Mouse (Mus musculus) cerebellum, adult 11-12 months (tissue): ENCODE data around the gene Ubqln4.

Source experiments
- DNase-seq: peaks from one replicate; pipeline ENCODE4 v3.0.0; 2022

Ubqln4 gene

DNA sequence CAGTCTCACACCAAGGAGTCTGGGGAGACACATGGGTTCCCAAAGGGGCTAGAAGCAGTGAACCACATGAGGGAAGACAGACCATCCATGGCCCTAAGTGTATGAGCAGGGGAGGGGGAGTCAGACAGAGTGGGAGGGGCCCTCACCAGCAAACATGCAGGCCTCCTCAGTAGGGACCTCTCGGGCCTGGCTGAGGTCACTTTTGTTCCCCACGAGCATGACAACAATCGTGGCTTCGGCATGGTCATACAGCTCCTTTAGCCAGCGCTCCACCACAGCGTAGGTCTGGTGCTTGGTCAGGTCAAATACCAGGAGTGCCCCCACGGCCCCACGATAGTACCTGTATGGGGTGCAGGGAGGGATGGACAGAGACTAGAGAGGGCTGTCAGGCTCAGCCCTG, 10.4 kb upstream of the Ubqln4 start:
- peak; percentile 34 for DNase-seq

GRCm38 (mm10) chr3:88543651-88544410, 9.7 kb upstream of the Ubqln4 start:
- no peak for DNase-seq

- peak; percentile 37 for DNase-seq
Observed at GRCm38 (mm10) chr3:88544514-88544913, 9.0 kb upstream of the Ubqln4 start.

DNA sequence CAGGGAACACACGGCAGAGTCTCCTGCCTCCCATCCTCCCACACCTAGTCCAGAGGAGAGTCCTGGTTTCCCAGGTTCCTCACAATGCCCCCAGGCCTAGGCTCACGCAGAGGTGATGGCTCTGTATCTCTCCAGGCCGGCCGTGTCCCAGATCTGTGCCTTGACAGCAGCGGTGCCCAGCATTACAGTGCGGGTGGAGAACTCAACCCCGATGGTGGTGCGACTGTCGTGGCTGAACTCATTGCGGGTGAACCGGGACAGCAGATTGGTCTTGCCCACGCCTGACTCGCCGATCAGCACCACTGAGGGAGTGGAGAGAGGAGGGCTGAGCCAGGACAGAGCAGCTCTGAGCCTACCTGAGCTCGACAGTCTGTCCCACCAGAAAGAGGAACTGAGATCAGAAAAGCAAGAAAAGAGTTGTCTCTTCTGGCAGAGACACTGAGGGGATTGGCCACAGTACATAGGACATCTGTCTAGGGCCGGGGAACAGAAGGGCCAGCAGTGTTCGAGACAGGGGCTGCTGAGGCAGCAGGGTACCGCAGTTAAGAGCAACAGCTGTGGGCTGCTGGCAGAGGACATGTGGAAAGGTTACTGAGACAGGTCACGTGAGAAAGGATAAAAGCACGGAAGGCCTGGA, 8.5 kb upstream of the Ubqln4 start:
- DNase-seq: peak; percentile 36

- peak; percentile 38 for DNase-seq
Observed at GRCm38 (mm10) chr3:88546674-88547418, 6.7 kb upstream of the Ubqln4 start.

GRCm38 (mm10) chr3:88548180-88548917, 5.2 kb upstream of the Ubqln4 start, which contains the start of gene Rab25:
Gene Rab25 (minus strand): TSS chr3:88548300.
- DNase-seq: peak; percentile 47

GRCm38 (mm10) chr3:88551586-88551985, 2.0 kb upstream of the Ubqln4 start:
- peak; percentile 41 for DNase-seq

GRCm38 (mm10) chr3:88552082-88552645, 1.4 kb upstream of the Ubqln4 start:
- peak; percentile 66 for DNase-seq

- DNase-seq: peak; percentile 98
Observed at GRCm38 (mm10) chr3:88552676-88553524, 658 bp upstream of the Ubqln4 start, which contains the start of gene Lamtor2. Gene Lamtor2 (minus strand): TSS chr3:88553074.

DNA sequence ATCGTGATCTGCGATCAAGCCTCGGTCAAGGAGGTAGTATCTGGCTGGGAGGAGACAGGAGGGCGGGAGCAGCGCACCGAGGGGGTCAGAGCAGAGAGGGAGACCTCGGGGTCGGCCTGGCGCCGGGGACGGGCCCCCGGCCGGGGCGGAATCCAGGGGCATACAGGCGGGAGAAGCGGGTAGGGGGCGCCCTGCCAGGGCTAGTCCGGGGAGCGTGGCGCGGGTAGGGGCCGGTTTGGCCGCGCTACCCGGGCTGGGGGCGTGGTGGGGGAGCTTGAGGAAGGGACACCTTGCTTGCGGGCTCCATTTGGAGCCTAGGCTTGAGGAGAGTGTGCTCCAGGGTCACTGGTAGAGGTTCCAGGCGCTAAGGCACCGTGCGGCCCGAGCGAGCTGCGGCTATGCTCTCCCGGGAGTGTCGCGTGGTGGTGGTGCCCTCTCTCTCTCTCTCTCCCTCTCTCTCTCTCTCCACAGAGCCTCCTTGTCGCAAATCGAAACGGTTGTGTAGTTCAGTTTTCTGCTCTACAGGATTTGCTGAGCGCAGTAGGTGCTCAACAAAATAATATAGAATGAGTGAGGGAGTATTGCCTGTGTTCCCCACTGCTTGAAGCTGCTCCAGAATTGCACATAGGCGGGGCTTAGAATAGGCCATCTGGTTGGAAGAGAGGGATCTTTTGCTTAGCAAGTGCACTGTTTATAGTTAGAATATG, 475 bp downstream of the Ubqln4 start:
- DNase-seq: peak; percentile 88

DNA sequence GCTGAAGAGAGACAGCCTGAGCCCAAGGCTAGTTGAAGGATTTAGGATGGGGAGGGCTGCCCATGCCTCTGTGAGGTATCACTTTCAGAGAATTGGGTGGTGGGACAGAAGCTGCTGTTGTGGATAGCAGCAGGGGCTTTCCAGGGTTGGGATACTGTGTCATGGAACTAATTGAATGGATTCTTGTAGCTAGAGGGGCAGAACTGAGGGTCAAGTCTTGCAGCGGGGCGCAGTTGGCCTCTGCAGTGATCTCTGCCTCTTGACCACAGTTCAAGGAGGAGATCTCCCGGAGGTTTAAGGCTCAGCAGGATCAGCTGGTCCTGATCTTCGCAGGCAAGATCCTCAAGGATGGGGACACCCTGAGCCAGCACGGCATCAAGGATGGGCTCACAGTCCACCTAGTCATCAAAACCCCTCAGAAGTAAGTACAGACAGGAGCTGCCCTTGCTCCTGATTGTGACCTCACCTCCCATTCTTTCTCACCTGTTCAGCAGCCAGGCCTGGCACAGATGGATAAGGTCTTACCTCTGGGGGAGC, 1.6 kb downstream of the Ubqln4 start:
- DNase-seq: no peak

DNA sequence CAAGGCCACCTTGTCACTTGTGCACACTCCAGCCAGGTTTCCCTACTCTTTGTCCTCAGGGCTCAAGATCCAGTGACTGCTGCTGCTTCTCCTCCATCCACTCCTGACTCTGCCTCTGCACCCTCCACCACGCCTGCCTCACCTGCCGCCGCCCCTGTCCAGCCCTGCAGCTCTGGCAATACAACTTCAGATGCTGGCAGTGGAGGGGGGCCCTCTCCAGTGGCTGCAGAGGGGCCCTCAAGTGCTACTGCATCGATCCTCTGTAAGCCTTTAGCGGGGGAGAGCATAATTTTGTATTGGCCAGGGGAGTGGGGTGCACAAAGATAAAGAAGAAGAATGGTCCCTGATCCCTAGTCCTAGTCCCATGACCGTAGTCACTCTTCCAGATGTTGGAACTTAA, 2.2 kb downstream of the Ubqln4 start:
- DNase-seq: peak; percentile 50

- DNase-seq: no peak
Observed at GRCm38 (mm10) chr3:88556616-88557015, 3.1 kb downstream of the Ubqln4 start.

GRCm38 (mm10) chr3:88559596-88559995, 6.0 kb downstream of the Ubqln4 start:
- no peak for DNase-seq

GRCm38 (mm10) chr3:88561989-88562388, 8.4 kb downstream of the Ubqln4 start:
- DNase-seq: no peak

- no peak for DNase-seq
Observed at GRCm38 (mm10) chr3:88563442-88563841, 9.9 kb downstream of the Ubqln4 start.

DNA sequence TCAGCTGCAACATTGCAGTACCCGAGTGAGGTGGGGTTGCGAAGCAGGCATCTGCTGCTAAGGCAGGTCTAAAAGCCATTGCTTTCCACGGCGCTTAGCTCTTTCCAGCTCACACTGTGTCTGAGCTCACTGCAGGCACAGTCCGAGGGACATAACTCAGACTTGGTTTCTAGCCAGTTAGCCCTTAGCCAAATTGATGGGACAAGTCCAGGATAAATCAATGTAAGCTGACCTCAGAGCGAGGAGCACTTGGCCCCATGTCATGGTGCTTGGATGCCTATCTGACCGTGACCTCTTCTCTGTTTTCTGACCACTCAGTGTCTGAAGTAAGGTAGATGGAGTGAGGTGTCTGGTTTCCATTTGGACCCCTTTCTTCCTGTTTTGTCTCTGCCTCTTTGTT, 10.4 kb downstream of the Ubqln4 start:
- DNase-seq: no peak

DNA sequence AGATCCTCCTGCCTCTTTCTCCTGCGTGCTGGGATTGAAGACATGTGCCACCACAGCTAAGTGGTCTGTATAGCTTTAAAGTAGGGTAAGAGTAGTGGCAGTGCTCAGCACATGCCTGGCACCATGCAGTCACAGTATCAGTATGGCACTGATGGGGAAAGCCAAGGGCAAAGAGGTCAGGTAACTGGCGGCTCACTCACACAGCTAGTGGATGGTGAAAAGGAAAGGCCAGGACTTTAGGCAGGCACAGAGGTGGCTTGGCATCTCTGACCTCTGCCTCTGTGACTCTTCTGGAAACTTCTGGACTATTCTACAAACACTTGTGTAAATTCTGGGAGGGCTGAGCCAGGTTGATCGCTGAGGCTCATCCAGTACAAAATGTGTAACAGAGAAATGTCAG, 12.6 kb downstream of the Ubqln4 start:
- no peak for DNase-seq

GRCm38 (mm10) chr3:88566536-88567061, 13.0 kb downstream of the Ubqln4 start:
- no peak for DNase-seq

GRCm38 (mm10) chr3:88567892-88568291, 14.3 kb downstream of the Ubqln4 start:
- no peak for DNase-seq
